Mouse (Mus musculus) CH12.LX (cell line): ENCODE data around the gene Camta1.

Source experiments
- CHD1 ChIP-seq: IDR thresholded peaks from 2 replicates; pipeline ENCODE4 v1.6.1; 2012; ENCODE audit warnings: low read depth, low read length, improper control_type of control experiment, inconsistent platforms
- CTCF ChIP-seq, 2 experiments: IDR thresholded peaks in 1 of 2; conservative IDR thresholded peaks in 1 of 2; 2 replicates each; pipeline ENCODE4 v1.5.1; 2011 to 2012; ENCODE audit warnings: low read depth in 2 of 2, low read length in 2 of 2, improper control_type of control experiment in 1 of 2, inconsistent platforms in 1 of 2, mild to moderate bottlenecking in 1 of 2, moderate library complexity in 1 of 2
- ETS1 ChIP-seq: conservative IDR thresholded peaks from 2 replicates; pipeline ENCODE4 v1.6.1; 2012; ENCODE audit warnings: low read depth, mild to moderate bottlenecking, inconsistent platforms, low read length, improper control_type of control experiment, moderate library complexity
- MXI1 ChIP-seq: IDR thresholded peaks from 2 replicates; pipeline ENCODE4 v1.6.1; 2011; ENCODE audit warnings: mild to moderate bottlenecking, low read depth, low read length, improper control_type of control experiment
- POLR2A ChIP-seq: IDR thresholded peaks from 2 replicates; pipeline ENCODE4 v1.6.1; 2011; ENCODE audit warnings: low read depth, mild to moderate bottlenecking, improper control_type of control experiment, low read length
- TCF12 ChIP-seq: IDR thresholded peaks from 2 replicates; pipeline ENCODE4 v1.6.1; 2014; ENCODE audit warnings: low read depth, mild to moderate bottlenecking, inconsistent platforms, low read length, improper control_type of control experiment
- USF1 ChIP-seq: IDR thresholded peaks from 2 replicates; pipeline ENCODE4 v1.6.1; 2014; ENCODE audit warnings: low read depth, mild to moderate bottlenecking, inconsistent platforms, low read length, improper control_type of control experiment
- ZC3H11A ChIP-seq: IDR thresholded peaks from 2 replicates; pipeline ENCODE4 v1.6.1; 2012; ENCODE audit warnings: low read depth, mild to moderate bottlenecking, inconsistent platforms, low read length, improper control_type of control experiment
- ZMIZ1 ChIP-seq: IDR thresholded peaks from 2 replicates; pipeline ENCODE4 v1.6.1; 2012; ENCODE audit warnings: low read depth, mild to moderate bottlenecking, inconsistent platforms, low read length, improper control_type of control experiment
- ZNF384 ChIP-seq: IDR thresholded peaks from 2 replicates; pipeline ENCODE4 v1.6.1; 2012; ENCODE audit warnings: low read depth, low read length, improper control_type of control experiment, inconsistent platforms

GRCm38 (mm10) chr4:151408811-151409210, 452.9 kb downstream of the Camta1 start:
- TF ChIP-seq ZC3H11A: no peak
- no peak for TF ChIP-seq CHD1
- TF ChIP-seq ZNF384: no peak
- no peak for TF ChIP-seq CTCF (conservative IDR thresholded peaks at IDR 0.05 in 1 of 2, IDR thresholded peaks at IDR 0.05 in 1 of 2; ENCODE audit: low read depth in 2 of 2, low read length in 2 of 2)
- no peak for TF ChIP-seq TCF12
- no peak for TF ChIP-seq POLR2A
- TF ChIP-seq MXI1: no peak
- TF ChIP-seq ETS1: no peak
- no peak for TF ChIP-seq ZMIZ1
- TF ChIP-seq USF1: no peak
